Mouse (Mus musculus): ENCODE results near the gene Dclk3. TPM values are rescaled to one million over a fixed set of nuclear protein-coding genes. Genes with fewer than 3 reads are reported as not detected.

The Dclk3 gene
- total and polyA plus RNA-seq, 3 experiments = 0.05 TPM; not detected in 2

DNA sequence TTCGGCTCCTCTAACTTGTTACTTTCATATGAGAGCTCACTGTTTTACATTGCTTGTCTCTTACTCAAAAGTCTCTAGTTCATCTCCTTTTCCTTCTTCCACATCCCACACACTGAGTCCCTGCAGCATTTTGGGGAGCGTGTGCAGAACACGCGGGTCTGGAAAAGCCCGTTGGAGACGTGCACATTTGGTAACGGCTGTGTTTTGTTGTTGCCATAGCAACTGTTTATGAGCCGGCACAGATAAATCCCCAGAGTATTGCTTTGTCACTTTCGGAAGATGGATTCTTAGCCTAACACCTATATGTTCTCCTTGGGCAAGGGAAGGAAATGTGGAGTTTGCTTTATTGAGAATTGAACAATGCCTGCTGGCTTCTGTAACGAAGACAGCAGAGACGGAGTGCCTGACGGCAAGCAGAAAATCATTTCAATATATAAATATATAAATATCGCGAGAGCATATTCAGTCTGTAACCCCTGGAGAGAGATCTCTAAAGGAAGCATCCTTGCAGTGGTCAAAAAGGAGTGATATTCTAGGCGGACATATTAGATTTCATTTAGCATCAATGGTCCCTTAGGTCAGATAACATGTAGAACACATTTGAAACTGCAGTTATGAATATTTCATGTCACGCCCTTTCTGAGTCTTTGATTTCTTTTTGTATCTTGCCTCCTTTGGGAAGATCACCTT, 26.3 kb upstream of the Dclk3 start:
- Histone ChIP-seq H3K4me3 (ENCODE audit: low read depth, low read length) (no peak overlapping the region), H3K4me1 (ENCODE audit: insufficient read depth, low read depth, low read length) (no peaks in the 10 kb centered on the region), H3K36me3 (replicated peaks) (no peaks in the 10 kb centered on the region), H3K9me3 (replicated peaks) (peaks cover 50% of the 10 kb centered on the region), H3K27me3 (ENCODE audit: insufficient read depth, low read length) (no peaks in the 10 kb centered on the region)
- no peak for TF ChIP-seq CTCF (IDR thresholded peaks at IDR 0.05; ENCODE audit: low read depth, low read length)
- TF ChIP-seq GATA2 (IDR thresholded peaks at IDR 0.05; ENCODE audit: borderline replicate concordance, low read depth, low read length) = no peak
- no peak for TF ChIP-seq TAL1 (conservative IDR thresholded peaks at IDR 0.05; ENCODE audit: low read depth, low read length)
- no peak for TF ChIP-seq GATA1 (IDR thresholded peaks at IDR 0.05; ENCODE audit: borderline replicate concordance, low read length)
- TF ChIP-seq POLR2AphosphoS5 (IDR thresholded peaks at IDR 0.05; ENCODE audit: insufficient replicate concordance, low read depth, low read length) = no peak
- DNase-seq (ENCODE audit: low spot score) (no peak), ATAC-seq (ENCODE audit: extremely low read depth, insufficient number of reproducible peaks, low FRiP score, poor library complexity, severe bottlenecking) (no peak)

DNA sequence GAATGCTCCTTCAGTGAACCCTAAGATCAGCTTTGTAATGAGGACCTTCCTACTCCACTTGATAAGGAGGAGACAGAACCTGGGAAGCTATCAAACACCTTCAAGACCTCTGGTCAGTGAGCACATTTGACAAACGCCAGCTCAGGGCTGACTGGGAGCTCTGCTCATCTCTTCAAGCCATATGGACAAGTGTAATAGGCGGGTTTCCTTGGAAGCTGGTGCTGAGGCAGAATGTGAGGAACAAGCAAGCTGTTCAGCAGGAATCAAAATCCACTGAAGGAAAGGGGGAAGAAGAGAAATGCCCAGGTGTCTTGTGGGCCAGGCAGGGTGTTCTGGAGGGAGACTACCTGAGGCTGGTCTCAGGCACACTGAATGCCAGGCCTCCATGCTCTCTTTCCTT, 17.0 kb upstream of the Dclk3 start:
- TF ChIP-seq TAL1 (conservative IDR thresholded peaks at IDR 0.05; ENCODE audit: low read depth, low read length) (no peak), GATA1 (IDR thresholded peaks at IDR 0.05; ENCODE audit: borderline replicate concordance, low read length) (no peak), CTCF (IDR thresholded peaks at IDR 0.05; ENCODE audit: low read depth, low read length) (no peak), GATA2 (IDR thresholded peaks at IDR 0.05; ENCODE audit: borderline replicate concordance, low read depth, low read length) (no peak), POLR2AphosphoS5 (IDR thresholded peaks at IDR 0.05; ENCODE audit: insufficient replicate concordance, low read depth, low read length) (no peak)
- no peaks in the 10 kb centered on the region for H3K36me3 ChIP-seq (replicated peaks)
- no peaks in the 10 kb centered on the region for H3K27me3 ChIP-seq (ENCODE audit: insufficient read depth, low read length)
- H3K4me3 ChIP-seq (ENCODE audit: low read depth, low read length) = no peak overlapping the region
- H3K4me1 ChIP-seq (ENCODE audit: insufficient read depth, low read depth, low read length) = no peaks in the 10 kb centered on the region
- peaks cover 36% of the 10 kb centered on the region for H3K9me3 ChIP-seq (replicated peaks)
- ATAC-seq (ENCODE audit: extremely low read depth, insufficient number of reproducible peaks, low FRiP score, poor library complexity, severe bottlenecking) (no peak), DNase-seq (ENCODE audit: low spot score) (no peak)

DNA sequence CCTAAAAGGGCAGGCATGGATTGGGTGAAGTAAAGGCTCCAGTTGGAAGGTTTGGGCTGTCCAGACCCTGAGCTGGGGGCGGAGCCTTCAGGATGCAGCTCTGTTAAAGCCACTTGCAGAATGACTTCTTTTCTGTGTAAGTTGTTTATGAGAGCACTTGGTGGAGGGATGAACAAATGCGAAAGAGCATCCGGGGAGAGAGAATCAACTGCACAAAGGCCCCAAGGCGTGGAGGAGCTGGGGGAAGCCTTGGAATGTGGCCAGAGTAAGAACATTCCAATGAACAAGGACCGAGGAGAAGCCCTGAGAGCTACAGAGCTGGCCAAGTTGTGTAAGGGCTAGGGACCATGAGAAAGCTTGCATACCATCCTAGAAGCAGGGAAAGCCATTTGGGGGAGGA, 16.3 kb upstream of the Dclk3 start:
- ATAC-seq (ENCODE audit: extremely low read depth, insufficient number of reproducible peaks, low FRiP score, poor library complexity, severe bottlenecking) = no peak
- no peaks in the 10 kb centered on the region for H3K4me1 ChIP-seq (ENCODE audit: insufficient read depth, low read depth, low read length)
- no peak for DNase-seq (ENCODE audit: low spot score)

DNA sequence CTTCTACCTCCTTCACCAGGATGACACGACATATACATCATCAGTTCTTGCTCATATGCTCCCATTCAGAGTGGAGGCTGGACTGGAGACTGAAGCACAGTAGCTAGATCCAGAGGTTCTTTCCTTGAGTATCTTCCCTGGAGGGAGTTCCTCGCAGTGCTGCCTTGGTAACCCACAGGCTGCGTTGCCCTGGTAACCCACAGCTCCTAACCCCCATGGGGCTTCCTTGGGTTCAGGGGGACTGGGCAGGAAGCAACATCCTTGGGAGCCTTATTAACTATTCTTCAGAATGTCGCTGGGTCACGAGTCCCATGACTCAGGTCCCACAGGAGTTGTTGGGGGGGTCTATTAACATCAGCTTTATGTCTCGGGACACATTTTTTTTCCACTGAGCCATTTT, 13.8 kb upstream of the Dclk3 start:
- H3K4me3 ChIP-seq (ENCODE audit: low read depth, low read length) = no peak overlapping the region
- H3K27me3 ChIP-seq (ENCODE audit: insufficient read depth, low read length) = no peaks in the 10 kb centered on the region
- ATAC-seq (ENCODE audit: extremely low read depth, insufficient number of reproducible peaks, low FRiP score, poor library complexity, severe bottlenecking) (no peak), DNase-seq (ENCODE audit: low spot score) (no peak)
- TF ChIP-seq POLR2AphosphoS5 (IDR thresholded peaks at IDR 0.05; ENCODE audit: insufficient replicate concordance, low read depth, low read length) = no peak
- TF ChIP-seq GATA2 (IDR thresholded peaks at IDR 0.05; ENCODE audit: borderline replicate concordance, low read depth, low read length) = no peak
- TF ChIP-seq CTCF (IDR thresholded peaks at IDR 0.05; ENCODE audit: low read depth, low read length) = no peak
- no peak for TF ChIP-seq TAL1 (conservative IDR thresholded peaks at IDR 0.05; ENCODE audit: low read depth, low read length)
- TF ChIP-seq GATA1 (IDR thresholded peaks at IDR 0.05; ENCODE audit: borderline replicate concordance, low read length) = no peak
- no peaks in the 10 kb centered on the region for H3K36me3 ChIP-seq (replicated peaks)
- peaks cover 44% of the 10 kb centered on the region for H3K9me3 ChIP-seq (replicated peaks)
- H3K4me1 ChIP-seq (ENCODE audit: insufficient read depth, low read depth, low read length) = no peaks in the 10 kb centered on the region

More for the DNA sequence above, 16.3 kb upstream of the Dclk3 start:
- Histone ChIP-seq H3K36me3 (replicated peaks) (no peaks in the 10 kb centered on the region), H3K9me3 (replicated peaks) (peaks cover 35% of the 10 kb centered on the region), H3K4me3 (ENCODE audit: low read depth, low read length) (no peak overlapping the region), H3K27me3 (ENCODE audit: insufficient read depth, low read length) (no peaks in the 10 kb centered on the region)
- TF ChIP-seq CTCF (IDR thresholded peaks at IDR 0.05; ENCODE audit: low read depth, low read length) = no peak
- no peak for TF ChIP-seq TAL1 (conservative IDR thresholded peaks at IDR 0.05; ENCODE audit: low read depth, low read length)
- TF ChIP-seq GATA2 (IDR thresholded peaks at IDR 0.05; ENCODE audit: borderline replicate concordance, low read depth, low read length) = no peak
- no peak for TF ChIP-seq GATA1 (IDR thresholded peaks at IDR 0.05; ENCODE audit: borderline replicate concordance, low read length)
- TF ChIP-seq POLR2AphosphoS5 (IDR thresholded peaks at IDR 0.05; ENCODE audit: insufficient replicate concordance, low read depth, low read length) = no peak

DNA sequence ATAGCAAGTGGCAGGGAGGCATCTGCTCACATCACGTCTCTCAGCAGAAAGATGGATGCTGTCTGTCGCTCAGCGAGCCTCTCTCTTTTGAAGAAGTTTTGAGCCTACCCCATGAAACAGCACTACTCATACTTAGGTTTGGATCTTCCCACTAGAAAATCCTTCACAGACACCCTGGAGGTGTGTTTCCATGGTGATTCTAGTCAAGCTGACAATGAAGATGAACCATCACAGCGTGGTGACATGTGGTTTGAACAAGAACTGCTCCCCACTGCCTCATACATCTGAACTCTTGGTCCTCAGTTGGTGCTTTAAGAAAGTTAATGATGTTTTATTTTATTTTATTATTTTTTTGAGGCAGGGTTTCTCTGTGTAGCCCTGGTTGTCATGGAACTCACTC, 12.9 kb upstream of the Dclk3 start:
- Histone ChIP-seq H3K27me3 (ENCODE audit: insufficient read depth, low read length) (no peaks in the 10 kb centered on the region), H3K4me1 (ENCODE audit: insufficient read depth, low read depth, low read length) (no peaks in the 10 kb centered on the region), H3K36me3 (replicated peaks) (no peaks in the 10 kb centered on the region), H3K9me3 (replicated peaks) (peaks cover 49% of the 10 kb centered on the region), H3K4me3 (ENCODE audit: low read depth, low read length) (no peak overlapping the region)
- TF ChIP-seq POLR2AphosphoS5 (IDR thresholded peaks at IDR 0.05; ENCODE audit: insufficient replicate concordance, low read depth, low read length) (no peak), CTCF (IDR thresholded peaks at IDR 0.05; ENCODE audit: low read depth, low read length) (no peak), GATA1 (IDR thresholded peaks at IDR 0.05; ENCODE audit: borderline replicate concordance, low read length) (no peak), TAL1 (conservative IDR thresholded peaks at IDR 0.05; ENCODE audit: low read depth, low read length) (no peak), GATA2 (IDR thresholded peaks at IDR 0.05; ENCODE audit: borderline replicate concordance, low read depth, low read length) (no peak)
- DNase-seq (ENCODE audit: low spot score) (no peak), ATAC-seq (ENCODE audit: extremely low read depth, insufficient number of reproducible peaks, low FRiP score, poor library complexity, severe bottlenecking) (no peak)

DNA sequence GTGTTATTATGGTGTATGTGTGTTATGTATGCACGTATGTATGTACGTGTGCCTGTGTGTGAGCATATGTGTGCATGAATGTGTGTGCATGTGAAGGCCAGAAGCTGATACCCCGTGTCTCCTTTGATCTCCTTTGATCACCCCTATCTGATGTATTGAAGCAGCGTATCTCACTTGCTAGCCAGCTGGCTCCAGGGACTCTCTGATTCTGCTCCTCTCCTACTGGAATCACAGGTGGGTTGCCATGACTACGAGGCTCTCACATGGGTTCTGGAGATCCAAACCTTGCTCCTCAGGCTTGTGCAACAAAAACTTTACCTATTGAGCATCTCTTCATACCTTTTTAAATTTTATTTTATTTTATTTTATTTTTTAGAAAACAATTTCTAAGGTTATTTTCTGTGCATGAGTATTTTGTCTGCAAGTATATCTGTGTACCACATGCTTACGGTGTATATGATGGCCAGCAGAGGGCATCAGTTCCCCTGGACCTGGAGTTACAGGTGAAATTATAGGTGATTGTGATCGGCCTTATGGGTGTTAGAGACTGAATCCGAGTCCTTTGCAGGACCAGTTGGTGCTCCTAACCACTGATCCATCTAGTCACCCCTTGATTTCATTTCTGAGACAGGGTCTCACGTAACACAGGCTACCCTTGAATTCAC, 10.9 kb upstream of the Dclk3 start:
- peaks cover 44% of the 10 kb centered on the region for H3K9me3 ChIP-seq (replicated peaks)
- DNase-seq (ENCODE audit: low spot score) = no peak
- ATAC-seq (ENCODE audit: extremely low read depth, insufficient number of reproducible peaks, low FRiP score, poor library complexity, severe bottlenecking) = no peak
- no peaks in the 10 kb centered on the region for H3K36me3 ChIP-seq (replicated peaks)
- no peak for TF ChIP-seq GATA1 (IDR thresholded peaks at IDR 0.05; ENCODE audit: borderline replicate concordance, low read length)
- no peaks in the 10 kb centered on the region for H3K4me1 ChIP-seq (ENCODE audit: insufficient read depth, low read depth, low read length)
- no peaks in the 10 kb centered on the region for H3K27me3 ChIP-seq (ENCODE audit: insufficient read depth, low read length)
- H3K4me3 ChIP-seq (ENCODE audit: low read depth, low read length) = no peak overlapping the region

Data from G1E (cell line).